Mouse (Mus musculus): Measurements from ENCODE around the gene Irak2. TPM values are rescaled to one million over a fixed set of nuclear protein-coding genes. Genes with fewer than 3 reads are reported as not detected.
A peak's percentile ranks its signal among the peaks of the same experiment; 100 is the strongest.

The Irak2 gene
- polyA plus RNA-seq, 1 experiment from 2014 or later = 19.8 TPM

DNA sequence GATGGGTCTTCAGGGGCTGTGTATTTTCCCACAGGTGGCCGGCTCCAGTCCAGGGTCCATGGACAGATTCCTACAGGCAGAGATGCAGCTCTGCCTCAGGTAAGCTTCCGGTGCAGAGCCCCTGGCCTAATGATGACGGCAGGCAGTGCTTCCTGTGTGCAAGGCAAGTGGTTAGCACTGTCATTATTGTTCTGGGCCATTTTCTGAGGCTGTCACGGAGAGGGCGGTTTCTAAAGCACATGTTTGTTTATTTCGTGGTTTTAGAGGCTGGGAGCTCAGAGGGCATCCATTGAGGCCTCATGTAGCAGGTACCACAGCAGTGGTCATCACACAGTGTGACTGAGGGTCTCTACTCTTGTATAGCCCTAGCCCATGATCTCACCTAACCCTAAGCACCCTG is 34.7 kb downstream of the Irak2 start:
- no peak overlapping the region for H3K9ac ChIP-seq (ENCODE audit: low read depth, low read length)
- no peaks in the 10 kb centered on the region; the same call in 1 of the 2 replicates for H3K9me3 ChIP-seq (ENCODE audit: control insufficient read depth, low read length)
- H3K27ac ChIP-seq (ENCODE audit: low read length) = no peak overlapping the region
- WGBS = 84% methylated on average over 6 of the region's 6 CpGs
- no peak for ATAC-seq
- H3K4me1 ChIP-seq (ENCODE audit: control insufficient read depth, insufficient read depth, low read length) = peaks cover 18% of the 10 kb centered on the region
- no peak overlapping the region for H3K4me2 ChIP-seq (ENCODE audit: low read depth, low read length)
- H3K36me3 ChIP-seq (ENCODE audit: control insufficient read depth, insufficient read depth, low read length) = peaks cover 3% of the 10 kb centered on the region; the same call in 1 of the 2 replicates
- H3K27me3 ChIP-seq (replicated peaks; ENCODE audit: control insufficient read depth, insufficient read depth, low read length) = no peaks in the 10 kb centered on the region
- no peak overlapping the region for H3K4me3 ChIP-seq (ENCODE audit: low read length)

DNA sequence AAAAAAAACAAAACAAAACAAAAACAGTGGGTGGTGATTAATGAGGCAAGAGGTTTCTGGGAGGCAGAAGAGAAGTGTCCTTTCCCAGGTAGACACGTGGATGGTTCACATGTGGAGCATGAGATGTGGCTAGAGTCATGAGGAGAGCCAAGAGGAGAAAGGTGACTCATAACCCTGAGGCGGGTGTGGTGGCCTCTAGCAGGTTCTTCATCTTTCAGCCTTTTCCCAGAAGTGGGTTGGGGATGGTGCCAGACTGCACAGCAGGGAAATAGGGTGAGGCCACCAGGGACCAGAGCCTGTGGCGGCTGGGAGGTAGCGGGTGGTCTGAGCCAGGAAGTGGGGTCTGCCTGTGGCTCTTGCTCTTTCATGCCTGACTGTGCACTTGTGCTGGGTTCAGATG is 37.0 kb downstream of the Irak2 start:
- Histone ChIP-seq H3K4me3 (ENCODE audit: low read length) (no peak overlapping the region), H3K36me3 (ENCODE audit: control insufficient read depth, insufficient read depth, low read length) (peaks cover 3% of the 10 kb centered on the region; the same call in 1 of the 2 replicates), H3K4me1 (ENCODE audit: control insufficient read depth, insufficient read depth, low read length) (peaks cover 4% of the 10 kb centered on the region; the same call in 1 of the 2 replicates), H3K9me3 (ENCODE audit: control insufficient read depth, low read length) (no peaks in the 10 kb centered on the region; the same call in 1 of the 2 replicates), H3K9ac (ENCODE audit: low read depth, low read length) (no peak overlapping the region), H3K27ac (ENCODE audit: low read length) (no peak overlapping the region), H3K4me2 (ENCODE audit: low read depth, low read length) (no peak overlapping the region), H3K27me3 (replicated peaks; ENCODE audit: control insufficient read depth, insufficient read depth, low read length) (no peaks in the 10 kb centered on the region)
- ATAC-seq = peak; percentile 55; the same call in 1 of the 2 replicates
- 68% methylated on average over 4 of the region's 4 CpGs for WGBS

- no peak overlapping the region for H3K4me2 ChIP-seq (ENCODE audit: low read depth, low read length)
- no peak overlapping the region for H3K4me3 ChIP-seq (ENCODE audit: low read length)
- no peak overlapping the region for H3K9ac ChIP-seq (ENCODE audit: low read depth, low read length)
- H3K36me3 ChIP-seq (ENCODE audit: control insufficient read depth, insufficient read depth, low read length) = peaks cover 3% of the 10 kb centered on the region; the same call in 1 of the 2 replicates
- no peaks in the 10 kb centered on the region for H3K27me3 ChIP-seq (replicated peaks; ENCODE audit: control insufficient read depth, insufficient read depth, low read length)
- no peak for ATAC-seq
- 94% methylated on average over 9 of the region's 9 CpGs for WGBS
- H3K27ac ChIP-seq (ENCODE audit: low read length) = no peak overlapping the region
- H3K9me3 ChIP-seq (ENCODE audit: control insufficient read depth, low read length) = no peaks in the 10 kb centered on the region; the same call in 1 of the 2 replicates
- peaks cover 4% of the 10 kb centered on the region; the same call in 1 of the 2 replicates for H3K4me1 ChIP-seq (ENCODE audit: control insufficient read depth, insufficient read depth, low read length)
Measured at GRCm38 (mm10) chr6:113675991-113676390, 37.7 kb downstream of the Irak2 start.

DNA sequence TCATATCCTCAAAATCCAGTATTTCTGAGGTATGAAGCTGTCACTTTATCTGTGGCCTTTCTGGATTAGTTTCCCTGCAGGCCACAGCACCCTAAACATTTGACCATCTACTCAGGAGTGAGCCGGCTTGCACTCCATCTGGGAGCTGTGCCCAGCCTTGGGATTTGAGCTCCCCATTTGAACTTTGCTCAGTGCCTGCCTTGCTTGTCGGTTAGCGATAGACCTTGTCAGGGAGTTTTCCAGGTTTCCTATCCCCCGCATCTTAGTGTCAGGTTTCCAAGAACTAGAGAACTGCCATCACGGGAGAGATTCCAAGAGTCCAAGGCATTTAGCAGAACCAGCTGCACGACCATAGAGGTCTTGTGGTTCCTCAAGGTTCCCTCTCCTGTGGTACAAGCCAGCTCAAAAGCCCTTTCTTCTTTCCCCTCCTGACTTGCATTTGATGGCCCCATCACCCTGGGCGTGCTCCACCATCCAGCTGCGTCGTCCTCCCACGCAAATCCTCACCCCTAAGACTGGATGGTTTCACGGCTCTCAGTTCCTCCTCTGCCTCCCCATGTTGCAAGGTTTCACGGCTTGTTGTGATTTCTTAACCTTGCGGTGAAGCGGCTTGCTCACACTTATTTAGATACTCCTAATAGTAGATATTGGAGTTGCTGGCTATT is 38.9 kb downstream of the Irak2 start:
- Histone ChIP-seq H3K27ac (ENCODE audit: low read length) (no peak overlapping the region), H3K4me3 (ENCODE audit: low read length) (no peak overlapping the region), H3K4me2 (ENCODE audit: low read depth, low read length) (no peak overlapping the region), H3K36me3 (ENCODE audit: control insufficient read depth, insufficient read depth, low read length) (no peaks in the 10 kb centered on the region), H3K9me3 (ENCODE audit: control insufficient read depth, low read length) (no peaks in the 10 kb centered on the region), H3K4me1 (ENCODE audit: control insufficient read depth, insufficient read depth, low read length) (peaks cover 4% of the 10 kb centered on the region; the same call in 1 of the 2 replicates), H3K27me3 (replicated peaks; ENCODE audit: control insufficient read depth, insufficient read depth, low read length) (no peaks in the 10 kb centered on the region), H3K9ac (ENCODE audit: low read depth, low read length) (no peak overlapping the region)
- ATAC-seq = no peak; the same call in 1 of the 2 replicates
- 70% methylated on average over 14 of the region's 14 CpGs for WGBS

- Histone ChIP-seq H3K9me3 (ENCODE audit: control insufficient read depth, low read length) (no peaks in the 10 kb centered on the region), H3K4me1 (ENCODE audit: control insufficient read depth, insufficient read depth, low read length) (peaks cover 4% of the 10 kb centered on the region; the same call in 1 of the 2 replicates), H3K27ac (ENCODE audit: low read length) (no peak overlapping the region), H3K4me3 (ENCODE audit: low read length) (no peak overlapping the region), H3K27me3 (replicated peaks; ENCODE audit: control insufficient read depth, insufficient read depth, low read length) (no peaks in the 10 kb centered on the region), H3K9ac (ENCODE audit: low read depth, low read length) (no peak overlapping the region), H3K36me3 (ENCODE audit: control insufficient read depth, insufficient read depth, low read length) (peaks cover 3% of the 10 kb centered on the region; the same call in 1 of the 2 replicates), H3K4me2 (ENCODE audit: low read depth, low read length) (no peak overlapping the region)
- ATAC-seq = no peak
- 80% methylated on average over 14 of the region's 14 CpGs for WGBS
Measured at GRCm38 (mm10) chr6:113678246-113679012, 40.2 kb downstream of the Irak2 start.

DNA sequence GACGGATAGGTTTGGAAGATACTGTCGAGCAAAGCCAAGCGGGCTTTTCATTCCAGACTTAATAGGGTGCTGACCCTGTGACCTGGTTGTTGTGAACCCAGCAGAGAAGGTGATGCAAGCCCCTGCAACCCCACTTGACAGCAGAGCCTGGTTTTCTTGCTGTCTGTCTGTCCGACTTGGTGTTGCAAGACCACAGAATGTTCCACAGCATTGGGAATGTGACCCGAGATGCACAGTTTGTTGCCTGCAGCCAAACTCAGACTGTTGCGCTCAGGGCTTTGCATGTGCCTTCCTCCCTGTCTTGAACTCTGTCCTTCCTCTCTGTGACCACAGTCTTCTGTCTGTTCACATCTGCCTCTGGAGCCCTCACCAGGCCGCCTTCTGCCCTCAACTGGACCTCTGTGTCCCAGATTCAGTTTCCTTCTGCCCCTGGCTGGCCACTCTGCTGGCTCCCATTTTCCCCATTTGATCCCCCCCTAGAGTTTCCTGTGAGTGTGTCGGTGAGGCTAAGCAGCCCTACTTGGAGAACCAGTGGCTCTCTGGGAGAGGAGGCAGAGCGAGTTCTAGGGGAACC is 41.8 kb downstream of the Irak2 start:
- Histone ChIP-seq H3K9me3 (ENCODE audit: control insufficient read depth, low read length) (no peaks in the 10 kb centered on the region), H3K9ac (ENCODE audit: low read depth, low read length) (no peak overlapping the region), H3K27me3 (replicated peaks; ENCODE audit: control insufficient read depth, insufficient read depth, low read length) (no peaks in the 10 kb centered on the region), H3K4me3 (ENCODE audit: low read length) (no peak overlapping the region), H3K27ac (ENCODE audit: low read length) (no peak overlapping the region), H3K4me1 (ENCODE audit: control insufficient read depth, insufficient read depth, low read length) (peaks cover 4% of the 10 kb centered on the region; the same call in 1 of the 2 replicates), H3K4me2 (ENCODE audit: low read depth, low read length) (no peak overlapping the region), H3K36me3 (ENCODE audit: control insufficient read depth, insufficient read depth, low read length) (peaks cover 3% of the 10 kb centered on the region; the same call in 1 of the 2 replicates)
- 80% methylated on average over 9 of the region's 9 CpGs for WGBS
- ATAC-seq = no peak

GRCm38 (mm10) chr6:113681271-113681670 is 43.0 kb downstream of the Irak2 start:
- peak; percentile 83 for ATAC-seq
- Histone ChIP-seq H3K4me1 (ENCODE audit: control insufficient read depth, insufficient read depth, low read length) (no peaks in the 10 kb centered on the region; the same call in 1 of the 2 replicates), H3K4me3 (ENCODE audit: low read length) (no peak overlapping the region), H3K36me3 (ENCODE audit: control insufficient read depth, insufficient read depth, low read length) (peaks cover 3% of the 10 kb centered on the region; the same call in 1 of the 2 replicates), H3K9me3 (ENCODE audit: control insufficient read depth, low read length) (no peaks in the 10 kb centered on the region), H3K9ac (ENCODE audit: low read depth, low read length) (no peak overlapping the region), H3K27ac (ENCODE audit: low read length) (no peak overlapping the region), H3K27me3 (replicated peaks; ENCODE audit: control insufficient read depth, insufficient read depth, low read length) (no peaks in the 10 kb centered on the region), H3K4me2 (ENCODE audit: low read depth, low read length) (no peak overlapping the region)
- 24% methylated on average over 4 of the region's 4 CpGs for WGBS

DNA sequence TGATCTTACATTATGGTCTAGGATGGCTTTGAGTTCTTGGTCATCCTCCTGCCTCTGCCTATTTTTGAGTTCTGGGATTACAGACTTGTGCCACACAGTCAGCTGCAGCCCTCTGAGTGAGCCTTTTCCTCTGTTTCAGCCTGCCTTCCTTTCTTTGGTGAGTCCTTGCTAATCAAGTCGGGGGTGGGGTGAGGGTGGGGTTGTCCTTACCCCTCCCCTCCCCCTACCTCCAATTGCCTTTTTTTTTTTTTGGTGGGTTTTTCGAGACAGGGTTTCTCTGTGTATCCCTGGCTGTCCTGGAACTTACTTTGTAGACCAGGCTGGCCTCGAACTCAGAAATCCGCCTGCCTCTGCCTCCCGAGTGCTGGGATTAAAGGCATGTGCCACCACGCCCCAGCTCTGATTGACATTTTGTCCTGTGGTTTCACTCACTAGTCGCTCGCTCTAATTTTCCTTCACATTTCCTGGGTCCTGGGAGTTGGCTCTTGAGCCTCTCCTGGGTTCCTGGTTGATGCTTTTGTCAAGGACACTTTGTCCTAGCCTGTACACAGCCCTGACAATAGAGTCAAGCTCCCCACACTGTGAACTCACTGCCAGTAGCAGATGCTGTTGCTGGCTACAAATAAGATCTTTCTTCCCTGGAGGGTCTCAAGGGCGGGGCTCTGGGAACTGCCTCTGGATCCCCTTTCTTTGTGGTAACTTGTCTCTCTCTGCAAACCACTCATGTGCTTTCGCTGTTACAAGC is 45.0 kb downstream of the Irak2 start:
- H3K9ac ChIP-seq (ENCODE audit: low read depth, low read length) = no peak overlapping the region
- H3K9me3 ChIP-seq (ENCODE audit: control insufficient read depth, low read length) = no peaks in the 10 kb centered on the region
- H3K27ac ChIP-seq (ENCODE audit: low read length) = no peak overlapping the region
- H3K27me3 ChIP-seq (replicated peaks; ENCODE audit: control insufficient read depth, insufficient read depth, low read length) = no peaks in the 10 kb centered on the region
- no peak overlapping the region for H3K4me2 ChIP-seq (ENCODE audit: low read depth, low read length)
- WGBS = 87% methylated on average over 10 of the region's 10 CpGs
- H3K4me3 ChIP-seq (ENCODE audit: low read length) = no peak overlapping the region
- no peak for ATAC-seq
- H3K36me3 ChIP-seq (ENCODE audit: control insufficient read depth, insufficient read depth, low read length) = peaks cover 3% of the 10 kb centered on the region; the same call in 1 of the 2 replicates
- no peaks in the 10 kb centered on the region for H3K4me1 ChIP-seq (ENCODE audit: control insufficient read depth, insufficient read depth, low read length)
